In the genomic region with DNA sequence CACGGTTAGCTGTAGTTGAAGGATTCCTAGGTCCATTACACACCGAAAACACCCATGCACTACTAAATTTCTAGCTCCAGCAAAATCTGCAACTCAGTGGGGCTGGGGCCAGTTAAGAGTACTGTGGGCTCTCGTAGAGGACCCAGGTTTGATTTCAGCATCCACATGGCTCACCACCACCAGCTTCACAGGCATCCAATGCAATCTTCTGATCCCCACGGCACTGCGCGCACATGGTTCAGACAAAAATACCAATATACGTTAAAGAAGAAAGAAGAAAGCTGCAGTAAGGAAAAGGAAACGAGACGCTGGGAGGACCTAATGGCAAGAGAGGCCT, we compare ENCODE assay signal across 9 mouse cellular contexts. TPM values are rescaled to one million over a fixed set of nuclear protein-coding genes. Genes with fewer than 3 reads are reported as not detected.
DNase-seq lines count a peak whose midpoint lies in the region; ATAC-seq and TF ChIP-seq lines count a peak whose summit lies in the region.
"Had no signal": no experiment of that assay in that cellular context is flagged by ENCODE, and none has a peak within 500 bp of the region (broad histone marks: within the 10 kb centered on the region; RNA-seq: fewer than 3 reads in every experiment).

No protein-coding gene starts in this region.

- TF ChIP-seq CTCF in E14TG2a.4 (conservative IDR thresholded peaks at IDR 0.05; ENCODE audit: low read length), result no peak
- no peak for TF ChIP-seq CTCF in liver, postnatal 0 days (IDR thresholded peaks at IDR 0.05; ENCODE audit: low read depth)

- peak overlapping the region; percentile 94 for H3K9ac ChIP-seq in heart, embryonic 11.5 days (ENCODE audit: low read depth, low read length)
- H3K9ac ChIP-seq in forebrain, embryonic 14.5 days (ENCODE audit: low read length), result peak overlapping the region; percentile 67
- peak overlapping the region; percentile 78 for H3K9ac ChIP-seq in liver, postnatal 0 days (replicated peaks)

- no peaks in the 10 kb centered on the region for H3K27me3 ChIP-seq in heart, embryonic 11.5 days (ENCODE audit: control insufficient read depth, insufficient read depth, low read length)
- H3K27me3 ChIP-seq in E14TG2a.4 (ENCODE audit: insufficient read depth, low read length), result no peaks in the 10 kb centered on the region
- no peaks in the 10 kb centered on the region for H3K27me3 ChIP-seq in forebrain, embryonic 14.5 days (replicated peaks; ENCODE audit: control insufficient read depth, insufficient read depth, low read length)
- no peaks in the 10 kb centered on the region for H3K27me3 ChIP-seq in liver, postnatal 0 days (ENCODE audit: insufficient read depth, low read length)

- no peaks in the 10 kb centered on the region for H3K9me3 ChIP-seq in heart, embryonic 11.5 days (replicated peaks; ENCODE audit: control insufficient read depth, low read length)
- no peaks in the 10 kb centered on the region for H3K9me3 ChIP-seq in E14TG2a.4 (ENCODE audit: low read length)
- no peaks in the 10 kb centered on the region for H3K9me3 ChIP-seq in forebrain, embryonic 14.5 days (replicated peaks; ENCODE audit: control insufficient read depth, low read length)
- no peaks in the 10 kb centered on the region for H3K9me3 ChIP-seq in liver, postnatal 0 days (ENCODE audit: low read length)

- peaks cover 22% of the 10 kb centered on the region for H3K4me1 ChIP-seq in heart, embryonic 11.5 days (ENCODE audit: control insufficient read depth, insufficient read depth, low read length)
- H3K4me1 ChIP-seq in E14TG2a.4 (replicated peaks; ENCODE audit: low read depth, low read length), result peaks cover 71% of the 10 kb centered on the region
- peaks cover 19% of the 10 kb centered on the region; the same call in 1 of the 2 replicates for H3K4me1 ChIP-seq in forebrain, embryonic 14.5 days (ENCODE audit: control insufficient read depth, insufficient read depth, low read length)
- peaks cover 38% of the 10 kb centered on the region for H3K4me1 ChIP-seq in liver, postnatal 0 days (ENCODE audit: insufficient read depth)

- no peak for TF ChIP-seq EP300 in liver, postnatal 0 days (IDR thresholded peaks at IDR 0.05; ENCODE audit: low read depth)

- peak overlapping the region; percentile 99 for H3K27ac ChIP-seq in heart, embryonic 11.5 days (ENCODE audit: low read depth, low read length)
- H3K27ac ChIP-seq in forebrain, embryonic 14.5 days (ENCODE audit: low read depth, low read length), result peak overlapping the region; percentile 71
- H3K27ac ChIP-seq in liver, postnatal 0 days (ENCODE audit: low read depth), result peak overlapping the region; percentile 90

- H3K36me3 ChIP-seq in heart, embryonic 11.5 days (ENCODE audit: control insufficient read depth, insufficient read depth, low read length), result peaks cover 20% of the 10 kb centered on the region
- peaks cover 56% of the 10 kb centered on the region for H3K36me3 ChIP-seq in E14TG2a.4 (ENCODE audit: insufficient read depth, low read length)
- H3K36me3 ChIP-seq in forebrain, embryonic 14.5 days (ENCODE audit: control insufficient read depth, insufficient read depth, low read length), result peaks cover 33% of the 10 kb centered on the region
- peaks cover 29% of the 10 kb centered on the region for H3K36me3 ChIP-seq in liver, postnatal 0 days (replicated peaks; ENCODE audit: insufficient read depth, low read length)

- no peak for ATAC-seq in heart, embryonic 11.5 days (replicated peaks; ENCODE audit: insufficient number of reproducible peaks, low FRiP score, low TSS enrichment)
- ATAC-seq in forebrain, embryonic 14.5 days, result peak; percentile 49
- peak; percentile 10 for ATAC-seq in liver, postnatal 0 days
- no peak for ATAC-seq in monocyte, adult 5-6 weeks (replicated peaks; ENCODE audit: insufficient number of reproducible peaks, low FRiP score, low TSS enrichment, poor library complexity, severe bottlenecking)

- no peak for DNase-seq in heart, adult 9 months (ENCODE audit: low spot score in 2 of 2)
- no peak for DNase-seq in forebrain, embryonic 14.5 days (ENCODE audit: low spot score)
- DNase-seq in liver, postnatal 0 days, result no peak
- no peak for DNase-seq in thymus, postnatal 36 days
- DNase-seq in left cerebral cortex, adult 18-20 months (ENCODE audit: low spot score in 2 of 2), result no peak

- peak overlapping the region; percentile 97 for H3K4me2 ChIP-seq in heart, embryonic 11.5 days
- peak overlapping the region; percentile 87 for H3K4me2 ChIP-seq in forebrain, embryonic 14.5 days (ENCODE audit: low read length)
- H3K4me2 ChIP-seq in liver, postnatal 0 days (ENCODE audit: low read depth, low read length), result peak overlapping the region; percentile 92

- peak overlapping the region; percentile 94 for H3K4me3 ChIP-seq in heart, embryonic 11.5 days (ENCODE audit: low read depth, low read length)
- peak overlapping the region; percentile 94 for H3K4me3 ChIP-seq in E14TG2a.4 (replicated peaks; ENCODE audit: low read length)
- peak overlapping the region; percentile 80 for H3K4me3 ChIP-seq in forebrain, embryonic 14.5 days (ENCODE audit: low read depth, low read length)
- H3K4me3 ChIP-seq in liver, postnatal 0 days (ENCODE audit: low read depth, low read length), result peak overlapping the region; percentile 72

- WGBS in heart, embryonic 11.5 days (ENCODE audit: insufficient replicate concordance), result under 1% methylated on average over 9 of the region's 9 CpGs
- whole genome bisulfite sequencing in forebrain, embryonic 14.5 days, result 0% methylated on average over 9 of the region's 9 CpGs
- WGBS in liver, postnatal 0 days (ENCODE audit: insufficient replicate concordance), result under 1% methylated on average over 9 of the region's 9 CpGs

RNA-seq across cellular contexts. Expression of a gene that starts 0.4 kb away (rescaled TPM):
- 15.7 and 16.2 TPM in 2 replicates for polyA plus RNA-seq in heart, embryonic 11.5 days (2014; fragmentation: Nextera tagmentation; extraction: Ambion mirVana)
- polyA plus RNA-seq in forebrain, embryonic 14.5 days (2014; fragmentation: Nextera tagmentation; extraction: Ambion mirVana), result 27.8 and 36.8 TPM in 2 replicates
- polyA plus RNA-seq in liver, postnatal 0 days (2015; fragmentation: Nextera tagmentation; extraction: Ambion mirVana), result 7.6 and 8.2 TPM in 2 replicates
- 12.0 to 27.9 TPM (median 18.3 TPM) in 3 replicates for total RNA-seq in monocyte, adult 5-6 weeks (2017)
- total RNA-seq in left cerebral cortex, adult 18-20 months (2021), result 100 to 1,000 TPM; 171 to 176 TPM

RNA-seq across cellular contexts. Expression of a gene that starts 9.7 kb away (rescaled TPM):
- 99.7 and 101 TPM in 2 replicates for polyA plus RNA-seq in heart, embryonic 11.5 days (2014; fragmentation: Nextera tagmentation; extraction: Ambion mirVana)
- polyA plus RNA-seq in forebrain, embryonic 14.5 days (2014; fragmentation: Nextera tagmentation; extraction: Ambion mirVana), result 166 and 169 TPM in 2 replicates
- 63.0 and 73.6 TPM in 2 replicates for polyA plus RNA-seq in liver, postnatal 0 days (2015; fragmentation: Nextera tagmentation; extraction: Ambion mirVana)
- total RNA-seq in monocyte, adult 5-6 weeks (2017), result 260 to 294 TPM (median 276 TPM) in 3 replicates
- 100 to 1,000 TPM; 129 to 134 TPM for total RNA-seq in left cerebral cortex, adult 18-20 months (2021)

RNA-seq across cellular contexts. Expression of a gene that starts 11.3 kb away (rescaled TPM):
- 108 and 118 TPM in 2 replicates for polyA plus RNA-seq in heart, embryonic 11.5 days (2014; fragmentation: Nextera tagmentation; extraction: Ambion mirVana)
- 166 and 178 TPM in 2 replicates for polyA plus RNA-seq in forebrain, embryonic 14.5 days (2014; fragmentation: Nextera tagmentation; extraction: Ambion mirVana)
- polyA plus RNA-seq in liver, postnatal 0 days (2015; fragmentation: Nextera tagmentation; extraction: Ambion mirVana), result 33.2 and 34.4 TPM in 2 replicates
- 24.0 to 47.3 TPM (median 36.2 TPM) in 3 replicates for total RNA-seq in monocyte, adult 5-6 weeks (2017)
- total RNA-seq in left cerebral cortex, adult 18-20 months (2021), result 100 to 1,000 TPM; 130 to 138 TPM

RNA-seq across cellular contexts. Expression of a gene that starts 22.0 kb away (rescaled TPM):
- polyA plus RNA-seq in heart, embryonic 11.5 days (2014; fragmentation: Nextera tagmentation; extraction: Ambion mirVana), result not detected in 2 replicates
- not detected in 2 replicates for polyA plus RNA-seq in forebrain, embryonic 14.5 days (2014; fragmentation: Nextera tagmentation; extraction: Ambion mirVana)
- polyA plus RNA-seq in liver, postnatal 0 days (2015; fragmentation: Nextera tagmentation; extraction: Ambion mirVana), result not detected in 2 replicates
- total RNA-seq in monocyte, adult 5-6 weeks (2017), result not detected in 3 replicates
- not detected for total RNA-seq in left cerebral cortex, adult 18-20 months (2021)
- polyA plus RNA-seq: gonadal fat pad, adult 2 months had no signal

RNA-seq across cellular contexts. Expression of a gene that starts 23.5 kb away (rescaled TPM):
- polyA plus RNA-seq in heart, embryonic 11.5 days (2014; fragmentation: Nextera tagmentation; extraction: Ambion mirVana), result 15.9 and 17.8 TPM in 2 replicates
- 46.5 and 56.2 TPM in 2 replicates for polyA plus RNA-seq in forebrain, embryonic 14.5 days (2014; fragmentation: Nextera tagmentation; extraction: Ambion mirVana)
- polyA plus RNA-seq in liver, postnatal 0 days (2015; fragmentation: Nextera tagmentation; extraction: Ambion mirVana), result 14.4 and 14.9 TPM in 2 replicates
- 2.6 to 3.6 TPM (median 3.0 TPM) in 3 replicates for total RNA-seq in monocyte, adult 5-6 weeks (2017)
- total RNA-seq in left cerebral cortex, adult 18-20 months (2021), result 10 to 100 TPM; 16.2 to 17.5 TPM

Comparison
In these comparisons a context has a peak if more than half of its experiments do, and no peak if none do; other contexts are left out.
1. ATAC-seq: peak in forebrain, embryonic 14.5 days (single experiment) and liver, postnatal 0 days (single experiment); none in heart, embryonic 11.5 days (single experiment) and monocyte, adult 5-6 weeks (single experiment).
2. Peak in every context shown above with its lines, with median percentiles within 50 percentile points of each other: H3K27ac ChIP-seq, H3K4me2 ChIP-seq, H3K4me3 ChIP-seq and H3K9ac ChIP-seq.